In the genomic region with DNA sequence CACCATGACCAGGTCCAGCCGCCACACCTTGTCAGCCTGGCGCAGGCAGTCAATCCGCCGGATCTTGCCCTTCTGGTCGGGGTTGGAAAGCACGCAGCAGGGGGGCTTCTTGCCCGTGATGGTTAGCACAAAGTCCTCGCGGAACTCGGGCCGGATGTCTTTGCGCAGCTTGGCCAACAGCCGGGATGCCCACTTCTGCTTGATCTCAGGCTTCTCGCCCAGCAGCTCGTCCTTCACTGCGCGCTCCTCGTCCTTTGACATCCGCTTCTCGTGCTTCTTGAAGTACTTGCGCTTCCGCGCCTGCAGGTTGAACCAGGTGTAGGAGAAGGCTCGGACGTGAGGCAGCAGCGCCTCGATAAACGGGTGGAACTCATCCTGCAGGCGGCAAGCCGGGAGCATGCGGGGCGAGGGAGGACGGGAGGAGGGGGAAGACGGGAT, we compare ENCODE assay signal across 8 mouse cellular contexts. TPM values are rescaled to one million over a fixed set of nuclear protein-coding genes. Genes with fewer than 3 reads are reported as not detected.
DNase-seq lines count a peak whose midpoint lies in the region; ATAC-seq and TF ChIP-seq lines count a peak whose summit lies in the region.

No protein-coding gene starts in this region.

- H3K27me3 ChIP-seq in heart, embryonic 16.5 days (ENCODE audit: control insufficient read depth, insufficient read depth, low read length): peaks cover 31% of the 10 kb centered on the region
- H3K27me3 ChIP-seq in forebrain, embryonic 12.5 days: peaks cover 99% of the 10 kb centered on the region
- H3K27me3 ChIP-seq in limb, embryonic 15.5 days: no peaks in the 10 kb centered on the region
- H3K27me3 ChIP-seq in stomach, postnatal 0 days (ENCODE audit: control insufficient read depth, insufficient read depth, low read length): no peaks in the 10 kb centered on the region

- H3K9ac ChIP-seq in heart, embryonic 16.5 days (ENCODE audit: low read length): no peak overlapping the region
- H3K9ac ChIP-seq in forebrain, embryonic 12.5 days: peak overlapping the region; percentile 47; the same call in 1 of the 2 replicates
- peak overlapping the region; percentile 12; the same call in 1 of the 2 replicates for H3K9ac ChIP-seq in limb, embryonic 15.5 days
- H3K9ac ChIP-seq in stomach, postnatal 0 days (ENCODE audit: low read length): no peak overlapping the region

- no peaks in the 10 kb centered on the region for H3K9me3 ChIP-seq in heart, embryonic 16.5 days (replicated peaks; ENCODE audit: control insufficient read depth, low read length)
- no peaks in the 10 kb centered on the region for H3K9me3 ChIP-seq in forebrain, embryonic 12.5 days
- no peaks in the 10 kb centered on the region for H3K9me3 ChIP-seq in limb, embryonic 15.5 days
- no peaks in the 10 kb centered on the region for H3K9me3 ChIP-seq in stomach, postnatal 0 days (ENCODE audit: control insufficient read depth, low read length)

- TF ChIP-seq EP300 in stomach, postnatal 0 days (optimal IDR thresholded peaks at IDR 0.05): no peak

- peaks cover 3% of the 10 kb centered on the region for H3K36me3 ChIP-seq in heart, embryonic 16.5 days (ENCODE audit: control insufficient read depth, insufficient read depth)
- H3K36me3 ChIP-seq in forebrain, embryonic 12.5 days (replicated peaks): peaks cover 14% of the 10 kb centered on the region
- peaks cover 35% of the 10 kb centered on the region for H3K36me3 ChIP-seq in limb, embryonic 15.5 days
- H3K36me3 ChIP-seq in stomach, postnatal 0 days (ENCODE audit: control insufficient read depth, insufficient read depth, low read length): peaks cover 11% of the 10 kb centered on the region; the same call in 1 of the 2 replicates

- H3K4me2 ChIP-seq in heart, embryonic 16.5 days (ENCODE audit: low read depth, low read length): peak overlapping the region; percentile 38; the same call in 1 of the 2 replicates
- peak overlapping the region; percentile 51 for H3K4me2 ChIP-seq in forebrain, embryonic 12.5 days
- peak overlapping the region; percentile 46 for H3K4me2 ChIP-seq in limb, embryonic 15.5 days
- H3K4me2 ChIP-seq in stomach, postnatal 0 days (replicated peaks; ENCODE audit: low read depth): peak overlapping the region; percentile 55

- H3K4me1 ChIP-seq in heart, embryonic 16.5 days (ENCODE audit: control insufficient read depth, insufficient read depth, low read length): peaks cover 36% of the 10 kb centered on the region
- peaks cover 63% of the 10 kb centered on the region for H3K4me1 ChIP-seq in forebrain, embryonic 12.5 days
- H3K4me1 ChIP-seq in limb, embryonic 15.5 days: peaks cover 82% of the 10 kb centered on the region
- H3K4me1 ChIP-seq in stomach, postnatal 0 days (replicated peaks; ENCODE audit: control insufficient read depth, insufficient read depth): peaks cover 20% of the 10 kb centered on the region

- 0 out of 2 replicates have a peak, but pooled peaks have one; percentile 5 for TF ChIP-seq CTCF in stomach, postnatal 0 days (IDR thresholded peaks at IDR 0.05; ENCODE audit: low read depth)

- WGBS in heart, embryonic 16.5 days: 26% methylated on average over 34 of the region's 34 CpGs
- 2% methylated on average over 34 of the region's 34 CpGs for WGBS in forebrain, embryonic 12.5 days
- WGBS in limb, embryonic 15.5 days: 15% methylated on average over 34 of the region's 34 CpGs
- WGBS in stomach, postnatal 0 days: 23% methylated on average over 33 of the region's 34 CpGs

- intact Hi-C loops in heart, postnatal 25 days (cut with DNase I): no loop called here

- DNase-seq in heart, postnatal 25 days (ENCODE audit: low spot score): no peak
- DNase-seq in brain, adult 2 months (ENCODE audit: low read depth, low spot score): peak; percentile 83
- peak; percentile 52 for DNase-seq in stomach, postnatal 0 days (ENCODE audit: low spot score)
- DNase-seq in adrenal gland, adult 2 months: no peak
- DNase-seq in spleen, adult 18-20 months: no peak

- H3K27ac ChIP-seq in heart, embryonic 16.5 days (ENCODE audit: low read length): no peak overlapping the region
- H3K27ac ChIP-seq in forebrain, embryonic 12.5 days: 0 out of 2 replicates have a peak overlapping the region, but pooled peaks have one; percentile 19
- peak overlapping the region; percentile 76; the same call in 1 of the 2 replicates for H3K27ac ChIP-seq in limb, embryonic 15.5 days
- H3K27ac ChIP-seq in stomach, postnatal 0 days (replicated peaks): peak overlapping the region; percentile 88; the same call in 1 of the 2 replicates

- no peak overlapping the region for H3K4me3 ChIP-seq in heart, embryonic 16.5 days (ENCODE audit: low read length)
- peak overlapping the region; percentile 31 for H3K4me3 ChIP-seq in forebrain, embryonic 12.5 days (replicated peaks)
- peak overlapping the region; percentile 35 for H3K4me3 ChIP-seq in limb, embryonic 15.5 days
- peak overlapping the region; percentile 20; the same call in 1 of the 2 replicates for H3K4me3 ChIP-seq in stomach, postnatal 0 days (ENCODE audit: low read depth, low read length)

- no peak for ATAC-seq in heart, embryonic 16.5 days (replicated peaks; ENCODE audit: extremely low read depth, insufficient read depth, low FRiP score)
- ATAC-seq in forebrain, embryonic 12.5 days (ENCODE audit: low FRiP score): no peak
- ATAC-seq in limb, embryonic 15.5 days (ENCODE audit: insufficient number of reproducible peaks, low FRiP score, low TSS enrichment, low read depth): no peak
- ATAC-seq in stomach, postnatal 0 days (ENCODE audit: low FRiP score, low TSS enrichment): no peak

RNA-seq across cellular contexts. Expression of a gene that starts 28.2 kb away (rescaled TPM):
- 12.7 and 15.9 TPM in 2 replicates for polyA plus RNA-seq in heart, embryonic 16.5 days (2015; fragmentation: Nextera tagmentation; extraction: Ambion mirVana)
- total RNA-seq in heart, postnatal 25 days (2021): 100 to 1,000 TPM; 287 to 311 TPM
- polyA plus RNA-seq in forebrain, embryonic 12.5 days (2016; fragmentation: Nextera tagmentation; extraction: Ambion mirVana): 31.9 and 33.2 TPM in 2 replicates
- 87.0 and 100 TPM in 2 replicates for polyA plus RNA-seq in limb, embryonic 15.5 days (2015; fragmentation: Nextera tagmentation; extraction: Ambion mirVana)
- polyA plus RNA-seq in stomach, postnatal 0 days (2015; fragmentation: Nextera tagmentation; extraction: Ambion mirVana): 36.5 and 36.6 TPM in 2 replicates
- 100 to 1,000 TPM in 1 of 2 experiments, 10 to 100 TPM in 1; 91.3 to 113 TPM for total RNA-seq in adrenal gland, adult 2 months (2021)
- polyA plus RNA-seq in adrenal gland, adult 2 months (2012; rRNA removed): 47.0 and 59.9 TPM in 2 replicates

RNA-seq across cellular contexts. Expression of a gene that starts 49.2 kb away (rescaled TPM):
- 3.1 and 4.7 TPM in 2 replicates for polyA plus RNA-seq in heart, embryonic 16.5 days (2015; fragmentation: Nextera tagmentation; extraction: Ambion mirVana)
- under 1 TPM in 1 of 2 experiments, not detected in 1; 0.39 TPM for total RNA-seq in heart, postnatal 25 days (2021)
- polyA plus RNA-seq in forebrain, embryonic 12.5 days (2016; fragmentation: Nextera tagmentation; extraction: Ambion mirVana): 2.2 and 3.5 TPM in 2 replicates
- 3.8 and 5.5 TPM in 2 replicates for polyA plus RNA-seq in limb, embryonic 15.5 days (2015; fragmentation: Nextera tagmentation; extraction: Ambion mirVana)
- 1.7 and 2.0 TPM in 2 replicates for polyA plus RNA-seq in stomach, postnatal 0 days (2015; fragmentation: Nextera tagmentation; extraction: Ambion mirVana)
- under 1 TPM in 1 of 2 experiments, not detected in 1; 0.59 TPM for total RNA-seq in adrenal gland, adult 2 months (2021)
- polyA plus RNA-seq in adrenal gland, adult 2 months (2012; rRNA removed): 0.26 and 0.76 TPM in 2 replicates

RNA-seq across cellular contexts. Expression of a gene that starts 50.7 kb away (rescaled TPM):
- 6.6 and 6.8 TPM in 2 replicates for polyA plus RNA-seq in heart, embryonic 16.5 days (2015; fragmentation: Nextera tagmentation; extraction: Ambion mirVana)
- 10 to 100 TPM in 1 of 2 experiments, 1 to 10 TPM in 1; 9.6 to 10.3 TPM for total RNA-seq in heart, postnatal 25 days (2021)
- polyA plus RNA-seq in forebrain, embryonic 12.5 days (2016; fragmentation: Nextera tagmentation; extraction: Ambion mirVana): 5.3 and 5.6 TPM in 2 replicates
- polyA plus RNA-seq in limb, embryonic 15.5 days (2015; fragmentation: Nextera tagmentation; extraction: Ambion mirVana): 7.5 and 8.0 TPM in 2 replicates
- polyA plus RNA-seq in stomach, postnatal 0 days (2015; fragmentation: Nextera tagmentation; extraction: Ambion mirVana): 3.3 TPM in 2 replicates
- total RNA-seq in adrenal gland, adult 2 months (2021): 10 to 100 TPM; 11.5 to 12.2 TPM
- polyA plus RNA-seq in adrenal gland, adult 2 months (2012; rRNA removed): 5.1 and 7.0 TPM in 2 replicates

RNA-seq across cellular contexts. Expression of a gene that starts 59.4 kb away (rescaled TPM):
- 47.7 and 48.3 TPM in 2 replicates for polyA plus RNA-seq in heart, embryonic 16.5 days (2015; fragmentation: Nextera tagmentation; extraction: Ambion mirVana)
- 10 to 100 TPM; 28.9 to 30.0 TPM for total RNA-seq in heart, postnatal 25 days (2021)
- 43.0 and 44.8 TPM in 2 replicates for polyA plus RNA-seq in forebrain, embryonic 12.5 days (2016; fragmentation: Nextera tagmentation; extraction: Ambion mirVana)
- 44.7 and 45.6 TPM in 2 replicates for polyA plus RNA-seq in limb, embryonic 15.5 days (2015; fragmentation: Nextera tagmentation; extraction: Ambion mirVana)
- polyA plus RNA-seq in stomach, postnatal 0 days (2015; fragmentation: Nextera tagmentation; extraction: Ambion mirVana): 38.5 and 39.3 TPM in 2 replicates
- 10 to 100 TPM; 72.6 to 74.9 TPM for total RNA-seq in adrenal gland, adult 2 months (2021)
- 141 and 196 TPM in 2 replicates for polyA plus RNA-seq in adrenal gland, adult 2 months (2012; rRNA removed)

Comparison
In these comparisons a context has a peak if more than half of its experiments do, and no peak if none do; other contexts are left out.
1. H3K9ac ChIP-seq: peak in forebrain, embryonic 12.5 days (single experiment) and limb, embryonic 15.5 days (single experiment); none in heart, embryonic 16.5 days (single experiment) and stomach, postnatal 0 days (single experiment).
2. DNase-seq: peak in brain, adult 2 months (single experiment) and stomach, postnatal 0 days (single experiment); none in heart, postnatal 25 days (single experiment), adrenal gland, adult 2 months (single experiment) and spleen, adult 18-20 months (0 of 2).
3. Peak in every context shown above with its lines, with median percentiles within 50 percentile points of each other: H3K4me2 ChIP-seq.